Mouse (Mus musculus) kidney, postnatal 0 days (tissue): ENCODE data around the gene Fam19a2. TPM values are rescaled to one million over a fixed set of nuclear protein-coding genes. Genes with fewer than 3 reads are reported as not detected.

Experiments used
- ATAC-seq: fragments of 200-750 bp; cut with Nextera tagmentation; replicated peaks from 2 replicates; pipeline ENCODE4 v1.8.0; 2017; ENCODE audit warnings: low read depth, moderate number of reproducible peaks, moderate TSS enrichment, moderate library complexity; ENCODE audit not compliant: low FRiP score
- DNase-seq: peaks from one replicate; pipeline ENCODE4 v3.0.0-alpha.2; 2016; ENCODE audit warnings: low spot score
- H3K27ac ChIP-seq: fragments of 300-500 bp; sonication (generic); 2 replicates; pipeline ENCODE4 v1.5.1; 2014; ENCODE audit warnings: mild to moderate bottlenecking
- H3K27me3 ChIP-seq: fragments of 300-500 bp; sonication (generic); 2 replicates; pipeline ENCODE4 v1.6.1; 2014; ENCODE audit warnings: low read length, mixed read lengths; ENCODE audit not compliant: insufficient read depth
- H3K36me3 ChIP-seq: fragments of 300-500 bp; sonication (generic); 2 replicates; pipeline ENCODE4 v1.6.1; 2014; ENCODE audit warnings: low read length, mixed read lengths; ENCODE audit not compliant: insufficient read depth
- H3K4me1 ChIP-seq: fragments of 300-500 bp; sonication (generic); replicated peaks from 2 replicates; pipeline ENCODE4 v1.6.1; 2014; ENCODE audit warnings: antibody characterized with exemption, low read length, mixed read lengths; ENCODE audit not compliant: insufficient read depth
- H3K4me2 ChIP-seq: fragments of 300-500 bp; sonication (generic); 2 replicates; pipeline ENCODE4 v1.6.1; 2014; ENCODE audit warnings: mild to moderate bottlenecking, low read length, moderate library complexity, mixed read lengths
- H3K4me3 ChIP-seq: fragments of 300-500 bp; sonication (generic); replicated peaks from 2 replicates; pipeline ENCODE4 v1.5.1; 2014; ENCODE audit warnings: low read depth, low read length
- H3K9ac ChIP-seq: fragments of 300-500 bp; sonication (generic); 2 replicates; pipeline ENCODE4 v1.6.1; 2014; ENCODE audit warnings: low read depth, low read length
- H3K9me3 ChIP-seq: fragments of 300-500 bp; sonication (generic); replicated peaks from 2 replicates; pipeline ENCODE4 v1.6.1; 2016; ENCODE audit warnings: low read length, inconsistent platforms, mixed read lengths
- CTCF ChIP-seq: IDR thresholded peaks from 2 replicates; pipeline ENCODE4 v1.5.1; 2016; ENCODE audit warnings: antibody characterized with exemption, low read depth, mild to moderate bottlenecking, moderate library complexity
- WGBS: fragments of 180-500 bp; shearing (Covaris S2); extraction: QIAGEN DNeasy Blood & Tissue Kit; methylation state at CpG from one replicate; pipeline ENCODE4 v1.1.7; 2014; 5-methylcytosine and 5-hydroxymethylcytosine counted together
- polyA plus RNA-seq: library from polyadenylated mRNA; unstranded; fragments of >200 nt; fragmentation: Nextera tagmentation; extraction: Ambion mirVana; gene quantifications from 2 replicates; pipeline ENCODE4 v1.2.1, GENCODE M21; 2015

Gene Fam19a2
- polyA plus RNA-seq, 1 experiment from 2014 or later: 2.0 TPM

DNA sequence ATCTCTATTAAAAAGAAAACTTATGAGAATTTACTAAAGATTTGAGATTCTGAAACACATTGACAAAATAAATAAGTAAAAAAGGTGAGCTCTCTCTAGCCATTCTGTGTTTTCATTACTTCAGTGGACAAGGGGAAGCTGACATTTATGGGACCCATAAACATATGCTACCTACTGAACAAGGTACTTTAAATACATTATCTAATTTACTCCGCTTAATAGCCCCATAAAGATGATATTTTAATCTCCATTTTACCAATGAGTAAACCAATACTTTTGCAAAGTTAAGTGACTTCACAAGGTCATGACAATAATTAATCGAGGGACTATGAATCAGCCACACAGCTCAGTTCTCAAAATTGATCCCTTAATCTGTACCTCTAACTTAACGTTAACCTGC is 443.2 kb downstream of the Fam19a2 start:
- Histone ChIP-seq H3K9me3 (no peaks in the 10 kb centered on the region), H3K36me3 (no peaks in the 10 kb centered on the region), H3K9ac (no peak overlapping the region), H3K4me3 (no peak overlapping the region), H3K4me1 (no peaks in the 10 kb centered on the region), H3K27me3 (no peaks in the 10 kb centered on the region), H3K27ac (no peak overlapping the region), H3K4me2 (no peak overlapping the region)
- 75% methylated on average over 3 of the region's 3 CpGs for WGBS
- no peak for DNase-seq
- ATAC-seq: no peak
- TF ChIP-seq CTCF: no peak

DNA sequence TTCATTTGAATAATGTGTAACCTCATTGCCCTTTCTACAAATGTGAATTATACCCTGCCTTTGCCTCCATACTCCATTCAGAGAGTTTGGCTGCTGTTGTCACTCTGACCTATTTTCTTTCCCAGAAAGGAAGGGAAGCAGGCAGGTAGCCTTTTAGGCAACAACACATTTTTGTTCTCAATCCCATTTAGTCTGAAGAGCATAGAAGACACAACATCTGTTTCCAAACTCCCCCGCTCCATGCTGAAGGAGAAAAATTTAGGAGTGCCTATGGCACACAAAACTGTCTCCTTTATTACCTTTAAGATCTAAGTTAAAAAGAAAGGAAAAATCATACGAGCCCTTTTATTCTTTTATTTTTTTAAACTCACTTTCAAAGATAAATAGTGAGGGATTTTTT is 446.9 kb downstream of the Fam19a2 start:
- no peaks in the 10 kb centered on the region for H3K4me1 ChIP-seq
- no peak overlapping the region for H3K27ac ChIP-seq
- DNase-seq (no peak), ATAC-seq (no peak)
- H3K4me3 ChIP-seq: no peak overlapping the region
- H3K4me2 ChIP-seq: no peak overlapping the region
- no peak for TF ChIP-seq CTCF
- H3K9me3 ChIP-seq: no peaks in the 10 kb centered on the region
- H3K36me3 ChIP-seq: no peaks in the 10 kb centered on the region
- WGBS: 71% methylated on average over 2 of the region's 2 CpGs
- H3K27me3 ChIP-seq: no peaks in the 10 kb centered on the region
- H3K9ac ChIP-seq: no peak overlapping the region

DNA sequence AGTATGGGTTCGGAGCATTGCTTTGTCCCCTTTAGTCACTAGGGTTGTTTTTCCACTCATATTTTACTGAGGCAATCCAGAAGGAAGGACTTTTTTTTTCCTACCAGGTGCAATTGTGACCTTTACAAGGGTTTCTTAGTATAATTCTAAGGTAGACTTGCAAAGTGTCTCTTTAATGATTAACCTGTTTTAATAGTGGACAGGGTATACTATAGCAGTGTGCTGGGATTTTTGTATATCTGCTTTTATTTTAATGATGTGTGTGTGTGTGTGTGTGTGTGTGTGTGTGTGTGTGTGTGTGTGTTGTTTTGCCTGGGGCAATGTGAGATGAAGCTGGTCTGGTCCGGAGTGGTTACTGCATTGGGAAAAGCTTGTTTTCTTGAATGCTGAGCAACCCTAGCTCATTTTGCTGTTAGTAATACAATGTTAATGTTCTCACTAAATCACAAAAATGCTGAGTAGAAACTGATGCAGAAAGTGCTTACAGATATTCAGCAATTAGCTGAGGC is 458.2 kb downstream of the Fam19a2 start:
- Histone ChIP-seq H3K27ac (no peak overlapping the region), H3K4me1 (no peaks in the 10 kb centered on the region), H3K4me2 (no peak overlapping the region), H3K36me3 (no peaks in the 10 kb centered on the region), H3K27me3 (no peaks in the 10 kb centered on the region), H3K9me3 (no peaks in the 10 kb centered on the region), H3K4me3 (no peak overlapping the region), H3K9ac (no peak overlapping the region)
- TF ChIP-seq CTCF: no peak
- DNase-seq: no peak
- 71% methylated on average over 2 of the region's 2 CpGs for WGBS
- ATAC-seq: peak; percentile 81

DNA sequence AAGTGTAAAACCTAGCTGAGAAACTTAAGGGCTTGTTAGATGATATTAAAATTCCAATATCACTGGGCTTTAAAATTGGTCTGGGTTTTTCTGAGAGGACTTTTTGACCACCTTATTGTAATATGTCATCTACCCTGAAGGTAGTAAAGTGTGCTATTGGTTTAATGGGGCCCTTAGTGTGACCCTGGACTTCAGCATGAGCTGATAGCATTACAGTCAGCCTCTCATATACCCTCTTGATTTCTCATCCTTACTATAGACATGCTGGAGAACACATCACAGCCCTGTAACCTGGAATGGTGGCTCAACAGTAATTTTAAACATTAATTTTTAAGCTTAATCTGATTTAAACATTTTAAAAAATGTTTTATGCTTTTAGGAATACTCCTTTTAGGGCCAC is 459.8 kb downstream of the Fam19a2 start:
- H3K4me1 ChIP-seq: no peaks in the 10 kb centered on the region
- no peak overlapping the region for H3K27ac ChIP-seq
- ATAC-seq (no peak), DNase-seq (no peak)
- no peak overlapping the region for H3K4me3 ChIP-seq
- TF ChIP-seq CTCF: no peak
- H3K9ac ChIP-seq: no peak overlapping the region
- no peak overlapping the region for H3K4me2 ChIP-seq
- H3K9me3 ChIP-seq: no peaks in the 10 kb centered on the region
- no peaks in the 10 kb centered on the region for H3K27me3 ChIP-seq
- H3K36me3 ChIP-seq: no peaks in the 10 kb centered on the region

DNA sequence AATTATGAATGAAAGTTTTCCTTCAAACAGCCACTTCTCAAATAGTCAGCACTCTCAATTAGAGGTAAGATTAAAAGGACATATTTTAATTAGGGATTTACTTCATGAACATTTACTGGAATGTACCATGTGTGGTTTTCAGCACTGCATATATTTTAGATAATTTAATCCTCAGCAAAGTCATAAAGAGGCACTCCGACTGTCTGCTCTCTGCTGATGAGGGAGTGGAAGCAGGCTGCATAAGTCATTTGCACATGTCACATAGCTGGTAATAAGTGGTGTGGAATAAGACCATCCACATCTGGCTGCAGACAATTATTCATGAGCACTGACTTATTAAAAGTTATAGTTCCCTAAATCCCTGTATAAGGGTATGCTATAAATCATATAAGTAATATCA is 484.5 kb downstream of the Fam19a2 start:
- Histone ChIP-seq H3K4me3 (no peak overlapping the region), H3K4me2 (no peak overlapping the region), H3K36me3 (no peaks in the 10 kb centered on the region), H3K9me3 (no peaks in the 10 kb centered on the region), H3K27me3 (no peaks in the 10 kb centered on the region), H3K27ac (no peak overlapping the region), H3K9ac (no peak overlapping the region), H3K4me1 (no peaks in the 10 kb centered on the region)
- DNase-seq (no peak), ATAC-seq (no peak)
- WGBS: 64% methylated on average over 1 of the region's 1 CpGs
- TF ChIP-seq CTCF: no peak

DNA sequence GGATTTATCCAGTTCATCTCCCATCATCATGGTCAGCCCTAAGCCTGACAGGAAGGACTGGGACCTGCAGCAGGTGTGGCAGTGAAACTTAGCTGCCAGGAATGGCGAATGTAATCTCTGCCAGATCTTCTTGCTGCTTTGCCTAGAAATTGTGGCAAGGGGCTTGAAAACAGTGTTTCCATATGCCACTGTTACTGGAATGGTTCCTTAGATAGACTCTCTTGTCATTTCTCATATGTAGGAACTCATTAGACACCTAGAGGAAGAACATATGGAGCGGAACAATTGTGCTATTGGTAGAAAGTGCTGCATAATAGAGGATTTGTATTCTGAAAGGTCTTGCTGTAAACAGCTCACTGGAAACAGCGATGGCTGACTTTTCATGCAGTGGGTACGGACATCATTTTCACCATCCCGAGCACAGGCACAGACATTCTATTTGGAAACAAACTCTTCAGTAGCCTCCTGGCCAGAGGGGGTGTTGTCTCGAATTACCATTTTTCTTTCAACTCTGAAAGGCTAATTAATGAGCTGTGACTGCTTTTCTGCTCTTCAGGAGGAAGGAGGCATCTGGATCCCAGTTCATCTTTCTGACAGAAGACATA is 488.0 kb downstream of the Fam19a2 start:
- Histone ChIP-seq H3K27ac (no peak overlapping the region), H3K9me3 (no peaks in the 10 kb centered on the region), H3K4me3 (no peak overlapping the region), H3K9ac (no peak overlapping the region), H3K27me3 (no peaks in the 10 kb centered on the region), H3K4me2 (no peak overlapping the region), H3K36me3 (no peaks in the 10 kb centered on the region), H3K4me1 (no peaks in the 10 kb centered on the region)
- peak; percentile 80 for DNase-seq
- 38% methylated on average over 6 of the region's 6 CpGs for WGBS
- ATAC-seq: 0 out of 2 replicates have a peak, but pooled peaks have one; percentile 49
- TF ChIP-seq CTCF: no peak

DNA sequence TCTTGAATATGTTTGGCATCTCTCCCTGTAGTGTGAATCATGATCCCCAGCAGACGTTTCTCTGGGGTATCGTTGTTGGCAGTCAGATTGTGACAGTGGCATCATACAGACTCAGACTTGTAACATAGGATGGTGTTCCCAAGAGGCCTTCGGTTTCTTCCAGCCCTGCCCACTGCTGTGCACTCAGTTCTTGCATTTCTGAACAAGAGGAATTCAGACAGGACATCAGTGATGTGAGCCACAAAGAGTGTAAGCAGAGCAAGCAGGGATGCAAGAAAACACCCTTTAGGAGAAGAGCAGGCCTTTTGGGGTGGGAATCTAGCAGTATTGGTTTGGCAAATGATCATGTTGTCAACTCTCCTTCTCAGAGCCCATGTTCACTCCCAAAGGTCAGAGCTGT is 489.0 kb downstream of the Fam19a2 start:
- no peak overlapping the region for H3K9ac ChIP-seq
- no peaks in the 10 kb centered on the region for H3K9me3 ChIP-seq
- WGBS: 52% methylated on average over 3 of the region's 3 CpGs
- H3K27ac ChIP-seq: no peak overlapping the region
- H3K4me1 ChIP-seq: no peaks in the 10 kb centered on the region
- H3K36me3 ChIP-seq: no peaks in the 10 kb centered on the region
- no peak overlapping the region for H3K4me2 ChIP-seq
- no peaks in the 10 kb centered on the region for H3K27me3 ChIP-seq
- DNase-seq (peak; percentile 18), ATAC-seq (no peak)
- TF ChIP-seq CTCF: no peak
- no peak overlapping the region for H3K4me3 ChIP-seq
